18 mouse cellular contexts compared by ENCODE assay signal in genomic region chr11:64396949-64397348, GRCm38 (mm10). TPM values are rescaled to one million over a fixed set of nuclear protein-coding genes. Genes with fewer than 3 reads are reported as not detected.
DNase-seq lines count a peak whose midpoint lies in the region; ATAC-seq and TF ChIP-seq lines count a peak whose summit lies in the region.
"Had no signal": no experiment of that assay in that cellular context is flagged by ENCODE, and none has a peak within 500 bp of the region (broad histone marks: within the 10 kb centered on the region; RNA-seq: fewer than 3 reads in every experiment).

No protein-coding gene starts in this region.

- H3K9ac ChIP-seq in forebrain, embryonic 12.5 days, result no peak overlapping the region
- no peak overlapping the region for H3K9ac ChIP-seq in forebrain, embryonic 16.5 days (replicated peaks; ENCODE audit: low read depth, low read length)
- H3K9ac ChIP-seq in hindbrain, postnatal 0 days (replicated peaks; ENCODE audit: low read length), result no peak overlapping the region
- peak overlapping the region; percentile 45; the same call in 1 of the 2 replicates for H3K9ac ChIP-seq in neural tube, embryonic 12.5 days
- H3K9ac ChIP-seq in liver, embryonic 12.5 days, result no peak overlapping the region
- H3K9ac ChIP-seq: liver, embryonic 13.5 days; stomach, embryonic 15.5 days had no signal

- no peak overlapping the region for H3K4me3 ChIP-seq in forebrain, embryonic 12.5 days (replicated peaks)
- H3K4me3 ChIP-seq in forebrain, embryonic 16.5 days (replicated peaks; ENCODE audit: low read length), result no peak overlapping the region
- H3K4me3 ChIP-seq in hindbrain, postnatal 0 days (ENCODE audit: low read length), result no peak overlapping the region
- H3K4me3 ChIP-seq in neural tube, embryonic 12.5 days, result no peak overlapping the region
- no peak overlapping the region for H3K4me3 ChIP-seq in layer of hippocampus, adult 2 months
- no peak overlapping the region for H3K4me3 ChIP-seq in liver, embryonic 12.5 days
- H3K4me3 ChIP-seq: liver, embryonic 13.5 days; megakaryocyte, embryonic 14.5 days had no signal

- peaks cover 38% of the 10 kb centered on the region for H3K4me1 ChIP-seq in forebrain, embryonic 12.5 days
- peaks cover 11% of the 10 kb centered on the region for H3K4me1 ChIP-seq in forebrain, embryonic 16.5 days (replicated peaks; ENCODE audit: control insufficient read depth, insufficient read depth, low read length)
- H3K4me1 ChIP-seq in hindbrain, postnatal 0 days (ENCODE audit: insufficient read depth, low read length), result peaks cover 17% of the 10 kb centered on the region
- H3K4me1 ChIP-seq in neural tube, embryonic 12.5 days, result peaks cover 20% of the 10 kb centered on the region
- H3K4me1 ChIP-seq in liver, embryonic 12.5 days, result no peaks in the 10 kb centered on the region
- H3K4me1 ChIP-seq: liver, embryonic 13.5 days; megakaryocyte, embryonic 14.5 days; stomach, embryonic 15.5 days had no signal

- DNase-seq in hindbrain, postnatal 0 days (ENCODE audit: low spot score), result no peak
- no peak for DNase-seq in layer of hippocampus, adult 2 months (ENCODE audit: low spot score in 2 of 2)
- no peak for DNase-seq in gastrocnemius, postnatal 36 days
- DNase-seq: cerebellum, adult 9-10 months; kidney, adult 9 months; liver, embryonic 13.5 days; spleen, adult 18-20 months had no signal

- WGBS in forebrain, embryonic 12.5 days, result 57% methylated on average over 6 of the region's 6 CpGs
- 64% methylated on average over 6 of the region's 6 CpGs for WGBS in forebrain, embryonic 16.5 days
- WGBS in hindbrain, postnatal 0 days, result 48% methylated on average over 6 of the region's 6 CpGs
- 65% methylated on average over 6 of the region's 6 CpGs for WGBS in neural tube, embryonic 12.5 days
- 39% methylated on average over 6 of the region's 6 CpGs for WGBS in liver, embryonic 12.5 days (ENCODE audit: insufficient replicate concordance)

- no peaks in the 10 kb centered on the region for H3K36me3 ChIP-seq in forebrain, embryonic 12.5 days (replicated peaks)
- no peaks in the 10 kb centered on the region for H3K36me3 ChIP-seq in forebrain, embryonic 16.5 days (ENCODE audit: control insufficient read depth, insufficient read depth)
- H3K36me3 ChIP-seq in hindbrain, postnatal 0 days (ENCODE audit: insufficient read depth, low read length), result no peaks in the 10 kb centered on the region
- H3K36me3 ChIP-seq in neural tube, embryonic 12.5 days, result no peaks in the 10 kb centered on the region
- no peaks in the 10 kb centered on the region for H3K36me3 ChIP-seq in liver, embryonic 12.5 days
- H3K36me3 ChIP-seq: limb, embryonic 10.5 days; liver, embryonic 13.5 days; stomach, embryonic 15.5 days had no signal

- TF ChIP-seq CTCF in hindbrain, postnatal 0 days (IDR thresholded peaks at IDR 0.05; ENCODE audit: low read depth), result no peak
- TF ChIP-seq CTCF in layer of hippocampus, adult 2 months (conservative IDR thresholded peaks at IDR 0.05), result no peak

- H3K27ac ChIP-seq in forebrain, embryonic 12.5 days, result peak overlapping the region; percentile 69
- H3K27ac ChIP-seq in forebrain, embryonic 16.5 days (ENCODE audit: low read length), result peak overlapping the region; percentile 13; the same call in 1 of the 2 replicates
- H3K27ac ChIP-seq in hindbrain, postnatal 0 days, result peak overlapping the region; percentile 11; the same call in 1 of the 2 replicates
- no peak overlapping the region for H3K27ac ChIP-seq in neural tube, embryonic 12.5 days
- no peak overlapping the region for H3K27ac ChIP-seq in layer of hippocampus, adult 2 months
- H3K27ac ChIP-seq in liver, embryonic 12.5 days, result no peak overlapping the region
- H3K27ac ChIP-seq: limb, embryonic 10.5 days; liver, embryonic 13.5 days; stomach, embryonic 15.5 days had no signal

- intact Hi-C loops in gastrocnemius, postnatal 36 days (cut with DNase I), result no loop called here

- H3K4me2 ChIP-seq in forebrain, embryonic 12.5 days, result peak overlapping the region; percentile 43; the same call in 1 of the 2 replicates
- no peak overlapping the region; the same call in 1 of the 2 replicates for H3K4me2 ChIP-seq in forebrain, embryonic 16.5 days (ENCODE audit: low read length)
- peak overlapping the region; percentile 44; the same call in 1 of the 2 replicates for H3K4me2 ChIP-seq in hindbrain, postnatal 0 days (ENCODE audit: low read depth, low read length)
- peak overlapping the region; percentile 52 for H3K4me2 ChIP-seq in neural tube, embryonic 12.5 days (replicated peaks)
- no peak overlapping the region for H3K4me2 ChIP-seq in liver, embryonic 12.5 days
- H3K4me2 ChIP-seq: liver, embryonic 13.5 days had no signal

- H3K9me3 ChIP-seq in forebrain, embryonic 12.5 days, result no peaks in the 10 kb centered on the region; the same call in 1 of the 2 replicates
- no peaks in the 10 kb centered on the region for H3K9me3 ChIP-seq in forebrain, embryonic 16.5 days (ENCODE audit: control insufficient read depth, low read length)
- no peaks in the 10 kb centered on the region for H3K9me3 ChIP-seq in hindbrain, postnatal 0 days (ENCODE audit: low read length)
- H3K9me3 ChIP-seq in neural tube, embryonic 12.5 days, result peaks cover 3% of the 10 kb centered on the region; the same call in 1 of the 2 replicates
- H3K9me3 ChIP-seq in liver, embryonic 12.5 days (replicated peaks), result no peaks in the 10 kb centered on the region
- H3K9me3 ChIP-seq: limb, embryonic 10.5 days; liver, embryonic 13.5 days; megakaryocyte, embryonic 14.5 days; stomach, embryonic 15.5 days had no signal

- H3K27me3 ChIP-seq in forebrain, embryonic 12.5 days, result no peaks in the 10 kb centered on the region
- no peaks in the 10 kb centered on the region for H3K27me3 ChIP-seq in forebrain, embryonic 16.5 days (replicated peaks; ENCODE audit: control insufficient read depth, insufficient read depth, low read length)
- no peaks in the 10 kb centered on the region for H3K27me3 ChIP-seq in hindbrain, postnatal 0 days (ENCODE audit: insufficient read depth, low read length)
- H3K27me3 ChIP-seq in neural tube, embryonic 12.5 days (replicated peaks), result no peaks in the 10 kb centered on the region
- no peaks in the 10 kb centered on the region for H3K27me3 ChIP-seq in liver, embryonic 12.5 days (replicated peaks)
- H3K27me3 ChIP-seq: liver, embryonic 13.5 days; megakaryocyte, embryonic 14.5 days; stomach, embryonic 15.5 days had no signal

- ATAC-seq in forebrain, embryonic 12.5 days (ENCODE audit: low FRiP score), result peak; percentile 23; the same call in 1 of the 2 replicates
- no peak; the same call in 1 of the 2 replicates for ATAC-seq in forebrain, embryonic 16.5 days
- 0 out of 2 replicates have a peak, but pooled peaks have one; percentile 38 for ATAC-seq in hindbrain, postnatal 0 days
- peak; percentile 33; the same call in 1 of the 2 replicates for ATAC-seq in neural tube, embryonic 12.5 days (ENCODE audit: low FRiP score, low read depth)
- ATAC-seq in liver, embryonic 12.5 days, result no peak

RNA-seq across cellular contexts. Expression of gene Hs3st3a1, which starts 38.2 kb away (rescaled TPM):
- 1.3 and 2.6 TPM in 2 replicates for polyA plus RNA-seq in forebrain, embryonic 12.5 days (2016; fragmentation: Nextera tagmentation; extraction: Ambion mirVana)
- 0.10 and 0.32 TPM in 2 replicates for polyA plus RNA-seq in forebrain, embryonic 16.5 days (2015; fragmentation: Nextera tagmentation; extraction: Ambion mirVana)
- total RNA-seq in hindbrain, postnatal 0 days (2014; rRNA removed), result 3.0 and 4.7 TPM in 2 replicates
- 0.54 and 0.80 TPM in 2 replicates for polyA plus RNA-seq in hindbrain, postnatal 0 days (2015; fragmentation: Nextera tagmentation; extraction: Ambion mirVana)
- 1.7 and 2.0 TPM in 2 replicates for polyA plus RNA-seq in neural tube, embryonic 12.5 days (2016; fragmentation: Nextera tagmentation; extraction: Ambion mirVana)
- total RNA-seq in layer of hippocampus, adult 2 months (2021), result under 1 TPM; 0.25 to 0.56 TPM
- polyA plus RNA-seq in liver, embryonic 12.5 days (2016; fragmentation: Nextera tagmentation; extraction: Ambion mirVana), result 0.62 and 0.87 TPM in 2 replicates
- under 1 TPM; 0.35 to 0.54 TPM for total RNA-seq in gastrocnemius, postnatal 36 days (2021)
- polyA plus RNA-seq: CD4-positive, CD25-positive, alpha-beta regulatory T cell, adult 4 months had no signal

RNA-seq across cellular contexts. Expression of gene F930015N05Rik, which starts 39.5 kb away (rescaled TPM):
- 1.5 and 2.0 TPM in 2 replicates for polyA plus RNA-seq in forebrain, embryonic 12.5 days (2016; fragmentation: Nextera tagmentation; extraction: Ambion mirVana)
- polyA plus RNA-seq in forebrain, embryonic 16.5 days (2015; fragmentation: Nextera tagmentation; extraction: Ambion mirVana), result 0.38 TPM in 1 of 2 replicates, not detected in the other
- 0.99 and 1.4 TPM in 2 replicates for total RNA-seq in hindbrain, postnatal 0 days (2014; rRNA removed)
- polyA plus RNA-seq in hindbrain, postnatal 0 days (2015; fragmentation: Nextera tagmentation; extraction: Ambion mirVana), result 1.3 and 1.5 TPM in 2 replicates
- 2.3 TPM in 2 replicates for polyA plus RNA-seq in neural tube, embryonic 12.5 days (2016; fragmentation: Nextera tagmentation; extraction: Ambion mirVana)
- total RNA-seq in layer of hippocampus, adult 2 months (2021), result under 1 TPM; 0.41 to 0.54 TPM
- polyA plus RNA-seq in liver, embryonic 12.5 days (2016; fragmentation: Nextera tagmentation; extraction: Ambion mirVana), result 0.12 and 0.77 TPM in 2 replicates
- not detected for total RNA-seq in gastrocnemius, postnatal 36 days (2021)
- total RNA-seq: adrenal gland, postnatal 10 days had no signal
- polyA plus RNA-seq: CD4-positive, CD25-positive, alpha-beta regulatory T cell, adult 4 months; heart, embryonic 16.5 days; lung, postnatal 0 days had no signal

Comparison
In these comparisons a context has a peak if more than half of its experiments do, and no peak if none do; other contexts are left out.
1. ATAC-seq: peak in forebrain, embryonic 12.5 days (single experiment), hindbrain, postnatal 0 days (single experiment) and neural tube, embryonic 12.5 days (single experiment); none in forebrain, embryonic 16.5 days (single experiment) and liver, embryonic 12.5 days (single experiment).
2. H3K4me2 ChIP-seq: peak in forebrain, embryonic 12.5 days (single experiment), hindbrain, postnatal 0 days (single experiment) and neural tube, embryonic 12.5 days (single experiment); none in forebrain, embryonic 16.5 days (single experiment) and liver, embryonic 12.5 days (single experiment).
3. H3K27ac ChIP-seq: peak in forebrain, embryonic 12.5 days (single experiment), forebrain, embryonic 16.5 days (single experiment) and hindbrain, postnatal 0 days (single experiment); none in neural tube, embryonic 12.5 days (single experiment), layer of hippocampus, adult 2 months (single experiment) and liver, embryonic 12.5 days (single experiment).